Mouse (Mus musculus): Measurements from ENCODE around the gene Cdc34.

- TF ChIP-seq ZC3H11A (IDR thresholded peaks at IDR 0.05; ENCODE audit: borderline replicate concordance, low read depth, low read length) (no peak), ZNF384 (IDR thresholded peaks at IDR 0.05; ENCODE audit: low read depth, low read length) (no peak), HCFC1 (IDR thresholded peaks at IDR 0.05; ENCODE audit: borderline replicate concordance, insufficient read depth, low read length) (no peak)
Observed at GRCm38 (mm10) chr10:79704970-79705360, 23.0 kb downstream of the Cdc34 start.

Data from ES-E14 (cell line).